Mouse (Mus musculus) urinary bladder, postnatal 4 days (tissue): ENCODE measurements at regions not wholly inside any gene's neighbourhood (a gene's known extent, or its start where the extent isn't known, plus 50 kb on each side); places are given as distances from the start of the nearest gene placed in this dataset.
"Not testable (repeated sequence)": the region's sequence is repeated elsewhere in the genome, so short reads cannot be mapped to it uniquely, and the experiment has no call there.

Experiments used
- DNase-seq, 2 experiments: peaks; one replicate each; pipeline ENCODE4 v3.0.0; 2021 to 2022; ENCODE audit warnings: low spot score in 2 of 2

DNA sequence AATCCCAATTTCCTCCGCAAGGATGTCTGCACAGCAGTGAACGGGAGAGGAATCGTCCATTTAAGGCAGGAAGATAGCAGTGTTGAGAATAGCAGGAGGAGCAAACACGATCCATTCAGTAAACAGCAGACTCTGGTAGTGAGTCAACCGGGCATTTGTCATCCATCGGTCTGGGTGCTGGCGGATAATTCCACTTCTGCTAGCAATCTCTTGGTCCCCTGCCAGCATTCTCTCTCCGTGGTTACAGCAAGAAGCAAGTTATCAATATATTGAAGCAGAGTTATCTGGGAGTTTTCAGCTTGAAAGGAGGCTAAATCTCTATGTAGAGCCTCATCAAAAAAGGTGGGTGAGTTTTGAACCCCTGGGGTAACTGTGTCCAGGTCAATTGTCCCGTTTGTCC, 130.4 kb downstream of the Mtrr start:
- not testable (repeated sequence) for DNase-seq

DNA sequence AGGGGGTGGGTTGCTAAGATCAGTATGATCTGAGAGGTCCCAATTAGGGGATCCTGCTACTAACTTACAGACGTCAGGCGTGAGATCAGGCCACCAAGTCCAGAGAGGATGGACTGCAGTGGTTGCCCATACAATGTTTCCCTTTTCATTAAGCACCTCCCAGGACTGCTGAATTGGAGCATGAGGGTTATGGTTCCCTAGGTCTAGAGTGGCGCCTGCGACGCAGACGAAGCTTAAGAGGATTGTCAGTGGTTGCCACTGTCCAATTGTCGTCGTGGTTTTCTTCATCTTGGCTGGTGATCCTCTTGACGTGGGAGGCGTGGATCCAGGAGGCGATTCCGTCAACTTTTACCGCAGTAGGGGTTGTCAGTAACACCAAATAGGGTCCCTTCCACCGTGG, 137.6 kb downstream of the Mtrr start:
- DNase-seq = peak; percentile 26 to 64
